Mouse (Mus musculus): ENCODE results near the gene Cdkal1. TPM values are rescaled to one million over a fixed set of nuclear protein-coding genes. Genes with fewer than 3 reads are reported as not detected.

Gene Cdkal1
- polyA plus RNA-seq, 1 experiment from 2014 or later: 28.2 TPM

DNA sequence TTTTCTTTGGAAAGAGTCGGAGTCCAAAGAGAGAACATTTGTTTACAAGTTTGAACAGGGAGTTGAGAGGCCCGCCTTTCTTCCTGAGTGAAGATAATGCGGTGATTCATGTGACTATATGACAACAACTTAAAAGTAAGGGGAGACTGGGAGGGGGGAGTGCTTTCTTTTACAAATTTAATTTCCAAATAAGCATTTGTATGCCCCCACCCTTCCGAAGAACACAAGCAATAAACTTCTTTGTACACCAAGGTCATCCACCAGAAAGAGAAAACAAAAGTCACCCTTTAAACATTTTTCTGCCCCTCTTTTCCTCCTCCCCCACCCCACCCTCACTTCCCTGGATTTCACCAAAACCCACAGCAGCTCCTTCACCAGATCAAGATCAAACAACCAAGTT, 577.3 kb downstream of the Cdkal1 start:
- 64% methylated on average over 4 of the region's 4 CpGs for WGBS
- Histone ChIP-seq H3K9ac (no peak overlapping the region), H3K4me2 (replicated peaks) (no peak overlapping the region), H3K27me3 (replicated peaks) (no peaks in the 10 kb centered on the region), H3K4me1 (peaks cover 5% of the 10 kb centered on the region; the same call in 1 of the 2 replicates), H3K9me3 (no peaks in the 10 kb centered on the region), H3K27ac (no peak overlapping the region), H3K4me3 (no peak overlapping the region), H3K36me3 (no peaks in the 10 kb centered on the region)
- no peak for ATAC-seq (ENCODE audit: low FRiP score, low read depth)

DNA sequence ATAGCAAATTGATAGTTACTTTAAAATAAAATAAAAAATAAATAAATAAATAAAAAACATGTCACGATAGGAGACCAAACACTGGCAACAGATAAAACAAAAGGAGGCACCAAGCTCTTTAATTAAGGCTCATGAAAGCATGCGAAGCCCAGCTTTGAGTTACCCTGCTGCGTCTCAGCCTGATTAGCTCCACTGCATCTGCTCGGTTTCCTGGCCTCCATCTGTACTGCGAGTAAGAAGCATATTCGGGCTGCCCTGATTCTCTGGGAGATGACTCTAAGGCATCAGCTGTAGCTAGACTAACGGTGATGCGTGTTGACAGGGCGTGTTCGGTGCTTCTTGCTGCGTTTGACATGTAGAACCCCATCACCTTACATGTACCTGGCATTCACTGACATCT, 581.2 kb downstream of the Cdkal1 start:
- no peak overlapping the region for H3K9ac ChIP-seq
- ATAC-seq (ENCODE audit: low FRiP score, low read depth): no peak
- peaks cover 5% of the 10 kb centered on the region; the same call in 1 of the 2 replicates for H3K4me1 ChIP-seq
- no peak overlapping the region for H3K4me3 ChIP-seq
- no peaks in the 10 kb centered on the region for H3K27me3 ChIP-seq (replicated peaks)
- no peak overlapping the region for H3K27ac ChIP-seq
- no peaks in the 10 kb centered on the region for H3K36me3 ChIP-seq
- no peak overlapping the region for H3K4me2 ChIP-seq (replicated peaks)
- no peaks in the 10 kb centered on the region for H3K9me3 ChIP-seq
- WGBS: 72% methylated on average over 11 of the region's 11 CpGs

GRCm38 (mm10) chr13:29273693-29274221, 581.7 kb downstream of the Cdkal1 start:
- no peak overlapping the region for H3K27ac ChIP-seq
- H3K9ac ChIP-seq: no peak overlapping the region
- H3K36me3 ChIP-seq: no peaks in the 10 kb centered on the region
- H3K9me3 ChIP-seq: no peaks in the 10 kb centered on the region
- 63% methylated on average over 4 of the region's 4 CpGs for WGBS
- H3K27me3 ChIP-seq (replicated peaks): no peaks in the 10 kb centered on the region
- 0 out of 2 replicates have a peak, but pooled peaks have one; percentile 13 for ATAC-seq (ENCODE audit: low FRiP score, low read depth)
- H3K4me1 ChIP-seq: peaks cover 5% of the 10 kb centered on the region; the same call in 1 of the 2 replicates
- no peak overlapping the region for H3K4me3 ChIP-seq
- no peak overlapping the region for H3K4me2 ChIP-seq (replicated peaks)

GRCm38 (mm10) chr13:29271451-29271850, 584.0 kb downstream of the Cdkal1 start:
- no peak overlapping the region for H3K9ac ChIP-seq
- peaks cover 5% of the 10 kb centered on the region; the same call in 1 of the 2 replicates for H3K4me1 ChIP-seq
- no peak for ATAC-seq (ENCODE audit: low FRiP score, low read depth)

DNA sequence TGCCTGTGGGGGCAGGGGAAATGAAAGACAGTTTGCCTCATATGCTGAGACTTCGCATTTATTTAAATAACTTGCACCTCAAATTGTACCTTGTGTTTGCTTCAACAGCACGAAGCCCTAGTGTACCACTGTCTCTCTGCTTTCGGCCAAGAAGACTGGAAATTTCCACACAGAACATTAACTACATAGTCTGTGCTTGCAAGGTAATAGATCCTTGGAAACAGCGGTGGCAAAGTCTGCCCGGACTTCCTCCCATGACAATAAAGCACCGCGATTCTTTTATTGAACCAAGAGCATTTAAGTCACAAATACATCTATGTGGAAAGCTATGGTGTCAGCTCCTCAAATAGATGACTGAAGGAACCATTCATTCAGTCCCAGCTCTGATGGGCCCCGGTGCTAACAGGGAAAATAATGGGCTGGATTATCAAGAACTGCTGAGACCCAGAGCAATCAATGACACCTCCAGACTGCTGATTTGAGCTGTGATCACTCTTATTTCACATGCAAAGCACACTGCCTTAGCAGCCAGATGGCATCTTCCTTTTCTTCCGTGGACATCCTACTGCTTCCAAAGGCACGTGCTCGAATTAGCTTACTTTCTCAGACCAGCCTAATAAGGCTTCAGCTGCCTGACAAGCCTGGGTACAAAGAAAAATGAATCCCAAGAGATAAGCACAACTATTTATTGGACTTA, 591.3 kb downstream of the Cdkal1 start:
- 0 out of 2 replicates have a peak, but pooled peaks cover 3% of the 10 kb centered on the region for H3K4me1 ChIP-seq
- no peak overlapping the region for H3K27ac ChIP-seq
- H3K9me3 ChIP-seq: no peaks in the 10 kb centered on the region
- no peak overlapping the region for H3K9ac ChIP-seq
- H3K4me2 ChIP-seq (replicated peaks): no peak overlapping the region
- no peaks in the 10 kb centered on the region for H3K36me3 ChIP-seq
- WGBS: 63% methylated on average over 11 of the region's 11 CpGs
- no peak overlapping the region for H3K4me3 ChIP-seq
- H3K27me3 ChIP-seq (replicated peaks): no peaks in the 10 kb centered on the region
- no peak for ATAC-seq (ENCODE audit: low FRiP score, low read depth)

More at GRCm38 (mm10) chr13:29271451-29271850, 584.0 kb downstream of the Cdkal1 start:
- no peak overlapping the region for H3K27ac ChIP-seq
- no peak overlapping the region for H3K4me3 ChIP-seq
- no peak overlapping the region for H3K4me2 ChIP-seq (replicated peaks)
- H3K27me3 ChIP-seq (replicated peaks): no peaks in the 10 kb centered on the region
- H3K36me3 ChIP-seq: no peaks in the 10 kb centered on the region
- no peaks in the 10 kb centered on the region for H3K9me3 ChIP-seq

- Histone ChIP-seq H3K27ac (no peak overlapping the region), H3K9me3 (no peaks in the 10 kb centered on the region), H3K4me3 (no peak overlapping the region), H3K4me2 (replicated peaks) (no peak overlapping the region), H3K4me1 (0 out of 2 replicates have a peak, but pooled peaks cover 3% of the 10 kb centered on the region), H3K27me3 (replicated peaks) (no peaks in the 10 kb centered on the region), H3K36me3 (no peaks in the 10 kb centered on the region), H3K9ac (no peak overlapping the region)
- WGBS: 81% methylated on average over 4 of the region's 4 CpGs
- ATAC-seq (ENCODE audit: low FRiP score, low read depth): no peak
Observed at GRCm38 (mm10) chr13:29262164-29262563, 593.3 kb downstream of the Cdkal1 start.

GRCm38 (mm10) chr13:29248535-29248934, 606.9 kb downstream of the Cdkal1 start:
- WGBS: 77% methylated on average over 4 of the region's 4 CpGs
- Histone ChIP-seq H3K9me3 (no peaks in the 10 kb centered on the region), H3K27ac (no peak overlapping the region), H3K4me3 (no peak overlapping the region), H3K4me1 (no peaks in the 10 kb centered on the region), H3K4me2 (replicated peaks) (no peak overlapping the region), H3K36me3 (no peaks in the 10 kb centered on the region), H3K9ac (no peak overlapping the region), H3K27me3 (replicated peaks) (no peaks in the 10 kb centered on the region)
- ATAC-seq (ENCODE audit: low FRiP score, low read depth): no peak

- H3K4me1 ChIP-seq: no peaks in the 10 kb centered on the region
- 72% methylated on average over 3 of the region's 3 CpGs for WGBS
- no peak overlapping the region for H3K27ac ChIP-seq
- H3K36me3 ChIP-seq: no peaks in the 10 kb centered on the region
- H3K4me2 ChIP-seq (replicated peaks): no peak overlapping the region
- no peaks in the 10 kb centered on the region for H3K27me3 ChIP-seq (replicated peaks)
- ATAC-seq (ENCODE audit: low FRiP score, low read depth): no peak
- no peaks in the 10 kb centered on the region for H3K9me3 ChIP-seq
- no peak overlapping the region for H3K4me3 ChIP-seq
- no peak overlapping the region for H3K9ac ChIP-seq
Observed at GRCm38 (mm10) chr13:29247800-29248199, 607.7 kb downstream of the Cdkal1 start.

GRCm38 (mm10) chr13:29235065-29235464, 620.4 kb downstream of the Cdkal1 start:
- WGBS: 87% methylated on average over 4 of the region's 4 CpGs

DNA sequence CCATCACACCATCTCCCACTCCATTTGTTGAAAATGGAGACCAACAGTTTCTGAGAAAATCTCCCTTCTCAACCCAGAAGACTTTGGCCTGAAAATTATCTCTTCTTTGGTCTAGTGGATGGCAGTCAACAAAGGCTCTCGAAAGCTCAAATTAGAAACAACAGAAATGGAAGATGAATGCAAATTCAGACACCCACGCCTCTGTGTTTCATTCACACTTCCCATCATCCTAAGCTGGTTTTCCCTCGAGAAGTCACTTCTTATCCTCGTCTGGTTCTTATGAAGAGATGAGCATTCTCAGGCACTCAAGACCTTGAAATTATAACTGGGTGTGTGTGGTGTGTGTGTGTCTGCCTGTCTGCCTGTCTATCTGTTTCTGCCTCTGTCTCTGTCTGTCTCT, 621.0 kb downstream of the Cdkal1 start:
- 88% methylated on average over 4 of the region's 4 CpGs for WGBS
- H3K27ac ChIP-seq: no peak overlapping the region
- H3K36me3 ChIP-seq: no peaks in the 10 kb centered on the region
- H3K9ac ChIP-seq: no peak overlapping the region
- H3K4me1 ChIP-seq: no peaks in the 10 kb centered on the region
- no peak overlapping the region for H3K4me2 ChIP-seq (replicated peaks)
- H3K9me3 ChIP-seq: 0 out of 2 replicates have a peak, but pooled peaks cover 9% of the 10 kb centered on the region
- no peak overlapping the region for H3K4me3 ChIP-seq
- ATAC-seq (ENCODE audit: low FRiP score, low read depth): no peak
- no peaks in the 10 kb centered on the region for H3K27me3 ChIP-seq (replicated peaks)

More at GRCm38 (mm10) chr13:29235065-29235464, 620.4 kb downstream of the Cdkal1 start:
- no peaks in the 10 kb centered on the region for H3K36me3 ChIP-seq
- H3K4me3 ChIP-seq: no peak overlapping the region
- no peak overlapping the region for H3K27ac ChIP-seq
- H3K9me3 ChIP-seq: 0 out of 2 replicates have a peak, but pooled peaks cover 9% of the 10 kb centered on the region
- no peaks in the 10 kb centered on the region for H3K27me3 ChIP-seq (replicated peaks)
- H3K4me2 ChIP-seq (replicated peaks): no peak overlapping the region
- H3K9ac ChIP-seq: no peak overlapping the region
- ATAC-seq (ENCODE audit: low FRiP score, low read depth): no peak
- no peaks in the 10 kb centered on the region for H3K4me1 ChIP-seq

DNA sequence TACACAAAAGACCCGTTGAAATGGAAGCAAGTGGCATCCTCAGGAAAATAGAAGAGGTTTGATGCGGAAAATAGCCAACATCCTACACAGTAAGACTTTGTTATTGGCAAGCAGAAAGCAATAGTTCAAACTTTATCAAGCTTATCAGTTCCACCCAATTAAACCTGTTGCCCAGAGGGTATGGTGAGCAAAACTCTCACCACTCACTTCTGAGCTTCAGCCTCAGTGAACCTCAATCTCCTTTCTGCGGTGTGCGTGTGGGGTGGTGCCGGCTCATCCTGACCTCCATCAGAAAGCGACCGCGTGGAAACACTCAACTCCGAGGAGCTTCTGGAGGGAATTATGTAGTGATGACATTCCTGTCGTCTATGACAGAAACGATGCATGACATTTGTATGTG, 621.5 kb downstream of the Cdkal1 start:
- ATAC-seq (ENCODE audit: low FRiP score, low read depth): no peak
- H3K9ac ChIP-seq: no peak overlapping the region
- 76% methylated on average over 11 of the region's 11 CpGs for WGBS
- H3K36me3 ChIP-seq: no peaks in the 10 kb centered on the region
- H3K4me2 ChIP-seq (replicated peaks): no peak overlapping the region
- no peaks in the 10 kb centered on the region for H3K27me3 ChIP-seq (replicated peaks)
- H3K4me1 ChIP-seq: no peaks in the 10 kb centered on the region
- no peak overlapping the region for H3K4me3 ChIP-seq
- H3K9me3 ChIP-seq: 0 out of 2 replicates have a peak, but pooled peaks cover 9% of the 10 kb centered on the region
- H3K27ac ChIP-seq: no peak overlapping the region

DNA sequence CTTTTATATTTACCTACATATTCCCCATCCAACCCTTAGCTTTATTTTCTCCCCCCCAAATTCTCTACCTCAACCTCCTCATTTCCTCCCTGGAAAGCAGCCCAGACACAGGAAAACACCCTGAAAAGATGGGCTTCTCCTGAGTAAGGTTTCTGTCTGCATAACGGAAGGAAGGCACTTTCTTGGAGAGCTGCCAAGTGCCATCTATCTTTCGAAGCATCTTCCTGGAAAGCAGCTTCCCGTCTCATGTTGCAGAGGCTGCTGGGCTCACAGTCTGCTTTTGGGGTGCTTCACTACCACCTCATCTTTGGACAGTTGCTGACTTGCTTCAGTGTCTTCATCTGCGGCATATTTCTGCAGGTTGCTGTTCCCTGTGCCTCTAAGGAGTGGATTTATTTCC, 622.8 kb downstream of the Cdkal1 start:
- Histone ChIP-seq H3K9me3 (0 out of 2 replicates have a peak, but pooled peaks cover 9% of the 10 kb centered on the region), H3K4me1 (no peaks in the 10 kb centered on the region), H3K9ac (no peak overlapping the region), H3K27ac (no peak overlapping the region), H3K4me2 (replicated peaks) (no peak overlapping the region), H3K27me3 (replicated peaks) (no peaks in the 10 kb centered on the region), H3K36me3 (no peaks in the 10 kb centered on the region), H3K4me3 (no peak overlapping the region)
- ATAC-seq (ENCODE audit: low FRiP score, low read depth): no peak
- 44% methylated on average over 4 of the region's 4 CpGs for WGBS
